Mouse (Mus musculus) left cerebral cortex, postnatal 14 days (tissue): ENCODE data around the gene Mapre1. TPM values are rescaled to one million over a fixed set of nuclear protein-coding genes. Genes with fewer than 3 reads are reported as not detected.
A peak's percentile ranks its signal among the peaks of the same experiment; 100 is the strongest.
"Not testable (repeated sequence)": the region's sequence is repeated elsewhere in the genome, so short reads cannot be mapped to it uniquely, and the experiment has no call there.

Experiments used
- DNase-seq, 2 experiments: peaks; one replicate each; pipeline ENCODE4 v3.0.0; 2021 to 2022; ENCODE audit warnings: low spot score in 2 of 2, mixed read lengths in 1 of 2
- intact Hi-C: fragments of 180-260 bp; cut with DNase I; formaldehyde crosslinking; loops from one replicate; pipeline ENCODE4 v1.15.1; 2025
- long read RNA-seq, 2 experiments: library from polyadenylated mRNA; stranded (forward); transcript quantifications; one replicate each; pipeline ENCODE4 v2.0.0; 2021
- total RNA-seq, 2 experiments: library from RNA; stranded (reverse); gene quantifications; 2 replicates each; pipeline ENCODE4 v1.2.3; 2021

Mapre1 gene
- 100 to 1,000 TPM; 137 to 151 TPM for total RNA-seq
- long read RNA-seq, experiment 1, full-length matches to known transcripts: 227 of 252 reads
- long read RNA-seq, experiment 1, partial matches to known transcripts: 10 of 252 reads
- long read RNA-seq, experiment 1, other reads (novel, unspliced or antisense): 15 of 252 reads
- long read RNA-seq, experiment 2, full-length matches to known transcripts: 170 of 198 reads
- long read RNA-seq, experiment 2, partial matches to known transcripts: 10 of 198 reads
- long read RNA-seq, experiment 2, other reads (novel, unspliced or antisense): 18 of 198 reads

DNA sequence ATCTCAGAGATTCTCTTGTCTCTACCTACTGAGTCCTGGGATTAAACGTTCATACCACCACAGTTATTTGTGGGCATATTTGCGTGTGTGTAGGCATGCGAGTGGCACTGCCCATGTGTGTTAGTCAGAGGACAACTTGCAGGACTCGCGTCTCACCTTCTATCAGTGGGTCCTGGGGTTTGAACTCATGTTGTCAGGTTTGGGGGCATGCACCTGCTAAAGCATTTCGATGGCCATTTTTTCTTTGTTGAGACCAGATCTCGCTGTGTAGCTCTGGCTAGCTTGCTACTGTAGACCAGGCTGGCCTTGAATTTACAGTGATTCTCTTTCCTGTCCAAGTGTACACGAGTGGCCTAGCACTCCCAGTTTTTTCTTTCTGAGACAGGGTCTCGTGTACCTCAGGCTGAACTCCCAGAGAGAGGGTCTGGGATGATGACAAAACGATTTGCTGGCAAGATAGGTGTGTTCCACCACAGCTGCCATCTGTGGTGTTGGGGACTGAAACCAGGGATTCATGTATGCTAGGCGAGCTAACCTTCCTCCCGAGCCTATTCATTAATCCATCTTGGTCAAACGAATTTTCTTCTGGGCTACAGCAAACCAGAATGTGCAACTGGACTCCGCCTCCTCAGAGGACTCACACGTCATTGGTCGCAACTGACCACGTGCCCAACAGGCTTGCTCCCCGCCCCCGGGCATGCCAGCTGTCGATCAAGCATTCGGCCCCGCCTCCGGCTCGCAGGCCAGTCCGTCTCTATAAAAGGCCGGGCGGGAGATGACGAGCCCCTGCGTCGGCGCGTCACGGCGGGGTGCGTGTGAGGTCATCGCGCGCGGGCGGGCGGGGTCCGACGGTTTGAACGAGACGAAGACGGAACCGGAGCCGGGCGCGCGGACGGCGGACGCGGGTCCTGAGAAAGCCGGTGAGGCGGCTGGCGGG, at the start of gene Mapre1:
Gene Mapre1, plus strand, starts transcription at position 775 of the 937 bp plus-strand sequence.
- intact Hi-C loops: no loop called here
- peak; percentile 100 for DNase-seq

DNA sequence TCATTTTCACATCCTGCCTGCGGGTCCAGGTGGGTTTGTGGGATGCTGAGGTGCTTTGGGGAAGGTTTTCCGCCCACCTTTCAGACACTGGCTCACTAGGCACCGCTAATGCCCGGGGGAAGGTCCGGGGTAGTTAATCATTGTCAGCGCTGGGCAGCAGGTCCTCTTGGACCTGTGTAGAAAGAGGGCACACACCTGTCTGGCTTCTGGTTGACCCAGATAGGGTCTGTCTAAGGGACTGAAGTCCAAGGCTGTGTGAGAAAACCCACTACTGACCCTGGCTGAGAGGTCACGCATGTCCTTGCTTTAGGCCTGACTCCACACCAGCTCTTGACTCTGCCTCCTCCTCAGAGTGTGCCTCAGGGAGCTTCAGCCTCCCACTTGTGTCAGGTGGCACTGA, 47.7 kb upstream of the Mapre1 start:
- intact Hi-C loops, DNase-seq: not testable (repeated sequence)

DNA sequence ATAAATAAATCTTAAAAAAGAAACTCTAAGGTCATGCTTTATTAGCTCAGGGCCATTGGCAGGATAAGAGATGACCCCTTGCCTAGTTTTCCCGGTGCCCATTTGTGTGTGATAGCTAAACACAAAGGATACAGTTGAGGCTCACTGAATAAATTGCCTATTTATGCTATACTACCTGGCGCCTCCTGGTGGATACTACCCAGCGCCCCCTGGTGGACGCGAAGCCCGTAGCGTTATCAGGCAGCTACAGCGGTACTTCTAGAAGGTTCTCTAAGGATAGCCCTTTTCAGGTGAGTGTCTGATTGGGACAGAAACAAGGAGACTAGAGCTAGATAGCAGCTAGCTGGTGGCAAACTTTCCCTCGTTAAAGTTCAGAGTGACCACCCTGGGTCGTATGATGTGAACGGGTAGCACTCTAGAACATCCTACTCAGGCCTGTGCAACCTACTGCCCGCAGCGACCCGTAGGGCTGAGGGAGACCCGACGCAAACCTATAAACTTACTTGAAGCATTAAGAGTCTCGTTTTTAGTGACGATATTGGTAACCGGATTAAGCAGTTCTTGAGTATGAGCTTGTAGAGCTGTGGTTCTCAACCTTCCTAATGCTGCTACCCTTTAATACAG, 46.5 kb upstream of the Mapre1 start:
- intact Hi-C loops: no loop called here
- DNase-seq: peak; percentile 17 to 23

DNA sequence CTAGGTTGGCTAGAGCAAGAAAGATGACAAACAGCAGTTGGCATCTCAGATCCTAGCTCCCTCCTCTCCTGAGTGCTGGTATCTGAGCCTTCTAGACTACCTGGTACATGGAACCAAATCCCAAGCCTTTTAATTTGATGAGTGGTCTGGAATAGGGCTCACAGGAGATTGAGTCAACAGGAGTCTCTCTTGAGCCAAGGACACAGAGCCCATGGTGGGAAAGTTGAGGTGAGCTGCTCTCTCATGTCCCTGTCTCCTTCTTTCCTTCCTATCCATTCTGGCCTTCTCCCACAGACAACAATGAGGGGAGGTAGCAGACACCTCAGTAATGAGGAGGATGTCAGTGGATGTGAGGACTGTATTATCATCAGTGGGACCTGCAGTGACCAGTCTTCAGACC, 44.7 kb upstream of the Mapre1 start, which contains the start of gene Dnmt3c:
Gene Dnmt3c, plus strand, starts transcription at position 301 of the 400 bp plus-strand sequence.
- DNase-seq: no peak
- intact Hi-C loops: no loop called here

DNA sequence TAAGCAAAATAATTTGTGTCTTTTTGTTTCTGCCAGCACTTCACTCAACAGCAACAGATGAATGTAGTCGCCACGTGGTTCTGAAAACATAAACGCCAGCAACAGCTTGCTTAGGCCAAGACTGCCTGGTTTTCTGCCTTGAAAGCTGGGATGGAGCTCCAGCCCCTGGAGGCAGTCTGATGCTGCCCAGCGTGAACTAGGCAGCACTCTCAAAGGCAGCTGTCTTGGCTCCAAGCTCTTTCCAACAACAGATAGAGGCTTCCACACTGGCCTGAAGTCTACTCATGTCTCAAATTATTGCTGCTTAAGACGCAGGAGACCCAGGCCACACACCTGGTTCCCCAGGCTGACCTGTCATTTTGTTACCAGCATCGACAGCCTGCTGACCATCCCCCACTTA, 37.7 kb upstream of the Mapre1 start:
- DNase-seq: no peak
- intact Hi-C loops: no loop called here

DNA sequence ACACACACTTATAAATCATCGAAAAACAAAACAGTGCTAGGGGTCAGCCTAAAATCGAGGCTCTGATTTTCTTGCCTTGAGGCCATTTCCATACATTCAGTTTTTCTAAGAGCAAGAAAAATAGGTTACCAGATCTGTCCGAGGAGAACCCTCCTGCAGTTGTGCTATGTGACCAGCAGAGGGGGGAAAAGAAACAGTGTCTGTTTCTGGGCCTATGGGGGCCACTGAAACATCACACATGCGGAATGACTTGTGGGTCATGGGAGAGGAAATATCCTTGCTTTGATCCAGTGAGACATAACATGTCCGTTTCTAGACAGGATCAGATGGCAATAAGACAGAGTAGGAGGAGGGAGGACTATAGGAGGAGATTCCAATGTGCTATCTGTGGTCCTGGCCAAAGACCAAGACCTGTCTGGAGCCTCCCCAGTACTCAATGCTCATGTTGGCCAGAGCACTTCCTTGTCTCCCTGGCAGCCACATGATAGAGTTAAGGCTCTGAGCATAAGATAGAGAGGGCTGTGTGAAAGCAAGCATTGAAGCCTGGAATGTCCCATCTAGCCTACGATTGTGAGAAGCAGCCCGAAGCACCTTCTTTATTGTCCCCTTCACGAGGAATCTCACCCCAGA, 30.3 kb upstream of the Mapre1 start:
- intact Hi-C loops: loop anchor here (5.0 kb wide), 1 partner anchor 81 kb away; no protein-coding TSS in a partner anchor
- peak in 1 of 2 experiments; percentile 14 for DNase-seq

DNA sequence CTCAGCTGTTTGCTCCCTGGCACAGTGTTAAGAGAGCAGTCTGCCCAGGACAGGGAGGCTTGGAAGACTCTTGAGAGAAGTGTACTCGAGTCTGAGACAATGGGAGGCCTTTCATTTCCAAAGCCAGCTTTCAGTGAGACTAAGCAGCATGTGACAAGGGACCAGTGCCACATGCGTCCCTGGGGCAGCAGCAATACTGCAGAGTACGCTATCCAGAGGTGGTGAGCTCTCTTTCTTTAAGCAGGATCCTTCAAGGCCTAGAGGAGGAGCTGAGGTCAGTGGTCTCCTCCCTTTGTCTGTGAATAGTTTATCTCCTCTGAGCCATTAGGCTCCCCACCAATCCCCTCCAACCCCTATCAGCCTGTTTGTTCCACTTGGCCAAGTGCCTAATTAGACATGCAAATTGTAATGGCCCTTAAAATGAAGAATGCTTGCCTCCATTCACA, 28.4 kb upstream of the Mapre1 start:
- peak; percentile 29 to 61 for DNase-seq
- intact Hi-C loops: loop anchor here (5.0 kb wide), 1 partner anchor 80 kb away; no protein-coding TSS in a partner anchor

DNA sequence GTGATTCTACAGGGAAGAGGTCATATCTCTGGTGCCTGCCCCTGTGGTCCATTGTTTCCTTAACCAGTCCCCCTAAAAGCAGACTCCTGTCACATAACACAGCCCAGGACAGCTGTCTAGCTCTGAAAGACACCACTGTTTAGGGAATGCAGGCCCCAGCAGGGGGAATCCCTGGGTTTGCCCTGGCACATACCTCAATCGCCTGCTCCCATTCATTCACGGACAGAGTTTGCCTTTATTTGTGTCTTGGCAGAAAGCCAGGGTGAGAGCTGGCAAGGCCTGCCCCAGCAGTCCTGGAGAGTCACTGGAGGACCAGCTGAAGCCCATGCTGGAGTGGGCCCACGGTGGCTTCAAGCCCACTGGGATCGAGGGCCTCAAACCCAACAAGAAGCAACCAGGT, 27.8 kb upstream of the Mapre1 start:
- DNase-seq: peak; percentile 60 to 72
- intact Hi-C loops: loop anchor here (5.0 kb wide), 1 partner anchor 79 kb away; no protein-coding TSS in a partner anchor

DNA sequence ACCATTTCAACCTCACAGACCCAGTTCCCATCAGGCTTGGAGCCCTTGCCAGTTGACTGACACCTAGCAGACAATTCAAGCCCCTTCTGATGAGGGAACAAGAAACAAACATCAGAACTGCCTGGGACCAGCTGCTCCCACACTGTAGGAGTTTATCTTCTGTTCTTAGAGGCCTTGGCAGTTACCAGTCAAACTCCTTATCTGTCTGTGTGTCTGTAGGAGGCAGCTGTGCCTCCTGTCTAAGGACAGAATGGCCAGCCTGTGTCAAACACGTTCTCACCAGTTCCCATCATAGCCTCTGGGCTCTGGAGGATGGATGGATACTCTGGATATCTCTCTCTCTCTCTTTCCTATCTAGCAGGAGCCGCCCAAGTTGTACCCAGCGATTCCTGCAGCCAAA, 23.2 kb upstream of the Mapre1 start:
- intact Hi-C loops, DNase-seq: not testable (repeated sequence)

DNA sequence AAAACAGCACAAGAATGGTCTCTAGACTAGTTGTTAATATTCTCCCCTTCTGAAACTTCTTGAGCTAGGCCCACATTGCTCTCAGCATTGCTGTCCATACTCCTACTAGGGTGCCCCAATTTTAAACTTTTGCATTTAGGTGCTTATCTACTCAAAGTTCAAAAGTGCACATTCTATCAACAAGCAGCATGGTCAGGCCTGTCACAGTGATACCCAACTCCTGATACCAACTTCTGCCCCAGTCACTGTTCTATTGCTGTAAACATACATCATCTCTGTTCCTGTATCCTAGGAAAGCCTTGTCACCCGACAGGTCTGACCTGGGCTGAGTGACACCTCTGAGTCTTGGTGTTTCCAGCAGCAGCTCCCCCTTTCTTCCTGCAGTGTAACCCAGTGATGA, 18.0 kb upstream of the Mapre1 start:
- DNase-seq: no peak
- intact Hi-C loops: no loop called here

DNA sequence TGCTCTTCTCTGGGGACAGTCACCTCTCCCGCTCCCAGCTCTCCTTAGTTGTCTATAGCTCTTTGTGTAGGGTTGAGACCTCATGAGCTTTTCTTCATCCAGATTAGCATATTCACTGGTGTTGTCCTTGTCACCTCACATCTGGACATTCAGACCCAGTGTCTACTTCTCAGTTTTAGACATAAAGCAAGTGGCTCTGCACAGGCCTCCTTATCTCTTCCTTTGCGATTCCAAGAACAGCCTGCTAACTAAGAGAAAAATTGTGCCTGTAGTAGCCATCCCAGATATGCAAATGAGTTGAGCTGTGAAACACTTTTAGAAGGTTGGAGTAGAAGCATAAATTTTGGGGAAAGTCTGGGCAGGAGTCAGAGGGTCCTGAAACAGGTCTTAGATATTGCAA, 16.6 kb upstream of the Mapre1 start:
- no peak for DNase-seq
- intact Hi-C loops: no loop called here

DNA sequence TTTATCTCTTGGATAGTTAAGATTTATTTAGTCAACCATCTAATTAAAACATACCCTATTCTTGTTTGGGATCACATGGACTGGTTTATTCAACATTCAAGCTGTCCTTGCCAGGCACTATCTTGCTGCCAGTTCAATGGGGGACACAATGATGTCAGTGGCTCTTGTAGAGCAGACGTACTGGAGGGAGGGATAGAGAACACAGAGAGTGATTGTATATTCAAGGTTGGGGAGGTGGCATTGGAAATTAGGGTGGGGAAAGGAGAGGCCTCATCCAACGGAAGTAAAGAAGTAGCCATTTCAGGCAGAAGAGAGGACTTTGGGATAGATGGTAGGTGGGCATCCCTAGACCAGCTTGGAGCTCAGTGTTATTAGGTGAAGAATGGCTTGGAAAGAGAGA, 16.2 kb upstream of the Mapre1 start:
- intact Hi-C loops: no loop called here
- no peak for DNase-seq

DNA sequence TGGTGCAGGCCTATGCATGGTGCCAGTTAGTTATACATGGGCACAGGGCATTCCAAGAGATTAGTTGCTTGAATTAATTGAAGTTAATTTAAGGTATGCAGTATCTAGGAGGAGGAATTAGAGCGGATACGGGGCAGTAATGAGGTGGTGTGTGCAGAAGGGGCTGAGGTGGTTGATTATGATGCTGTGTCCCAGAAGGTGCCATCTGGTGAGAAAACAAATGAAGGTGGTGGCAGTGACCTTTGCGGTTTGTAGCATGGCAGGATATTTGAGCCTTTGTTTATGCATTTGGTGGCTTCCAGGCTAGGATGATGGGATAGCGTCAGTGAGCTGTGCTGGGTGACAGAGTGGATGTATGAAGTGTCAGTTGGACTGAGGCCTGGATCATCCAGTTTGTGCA, 15.8 kb upstream of the Mapre1 start:
- intact Hi-C loops: no loop called here
- DNase-seq: no peak

DNA sequence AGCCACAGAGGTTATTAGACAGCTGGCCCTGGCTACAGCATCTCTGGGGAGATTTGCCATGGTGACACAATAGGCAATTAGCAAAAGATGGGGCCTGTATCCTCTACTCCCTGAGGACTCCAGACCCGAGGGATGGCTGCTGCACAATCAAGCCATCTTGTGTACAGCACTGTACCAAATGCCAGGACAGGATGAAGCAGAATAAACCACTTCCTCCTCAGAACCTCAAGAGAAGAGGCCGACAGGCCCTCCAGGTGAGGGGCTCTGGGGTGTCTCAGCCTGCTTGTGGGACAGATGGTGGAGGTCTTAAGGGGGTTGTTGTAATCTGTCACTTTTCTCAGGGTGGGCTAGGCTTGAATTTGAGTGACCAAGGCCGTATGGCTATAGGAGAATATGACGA, 7.0 kb upstream of the Mapre1 start:
- intact Hi-C loops: no loop called here
- no peak for DNase-seq

DNA sequence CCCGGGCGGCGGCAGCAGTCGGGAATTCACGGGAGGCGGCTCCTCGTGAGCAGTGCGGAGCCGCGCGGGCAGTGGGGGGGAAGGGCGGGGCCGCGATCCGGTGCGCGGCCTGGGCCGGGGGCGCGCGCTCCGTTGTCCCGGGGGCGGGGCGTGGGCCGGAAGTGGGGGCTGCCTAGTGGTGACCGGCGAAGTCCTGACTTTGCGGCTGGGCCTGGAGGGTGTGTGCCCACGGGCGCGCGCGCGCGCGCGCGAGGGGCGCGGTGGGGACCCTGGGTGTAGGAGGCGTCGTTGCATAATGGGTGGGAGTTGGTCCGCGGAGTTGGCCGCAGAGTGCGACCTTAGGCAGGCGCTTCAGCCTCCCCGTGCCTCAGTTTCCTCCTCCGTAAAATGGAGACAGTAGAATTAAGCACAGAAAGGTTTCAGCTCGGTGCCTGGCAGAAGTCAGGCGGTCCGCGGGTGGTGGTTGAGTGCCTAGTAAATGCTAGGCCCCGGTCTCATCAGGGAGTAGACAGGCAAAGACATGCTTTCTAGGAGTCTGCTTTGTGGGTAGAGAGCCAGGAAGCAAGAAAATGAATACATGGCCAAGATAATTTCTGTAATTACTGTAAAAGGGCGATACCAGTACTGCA, 477 bp downstream of the Mapre1 start:
- intact Hi-C loops: no loop called here
- DNase-seq: no peak

DNA sequence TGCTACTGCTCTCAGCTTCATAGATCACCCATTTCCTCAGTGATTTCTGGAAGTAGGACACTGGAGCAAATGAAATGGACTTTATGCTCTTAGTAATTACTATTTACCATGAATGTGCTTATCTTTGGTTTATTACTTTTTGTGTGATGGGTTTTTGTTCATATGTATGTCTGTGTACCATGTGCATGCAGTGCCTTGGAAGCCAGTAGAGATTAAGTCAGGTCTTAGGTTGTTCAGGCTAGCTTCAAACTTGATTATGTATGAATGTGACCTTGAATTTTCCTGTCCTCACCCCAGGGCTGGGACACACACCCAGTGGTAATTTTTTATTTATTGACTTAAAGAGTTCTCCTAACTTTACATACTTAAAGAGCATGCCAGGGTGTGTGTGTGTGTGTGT, 6.9 kb downstream of the Mapre1 start:
- intact Hi-C loops: no loop called here
- DNase-seq: no peak

DNA sequence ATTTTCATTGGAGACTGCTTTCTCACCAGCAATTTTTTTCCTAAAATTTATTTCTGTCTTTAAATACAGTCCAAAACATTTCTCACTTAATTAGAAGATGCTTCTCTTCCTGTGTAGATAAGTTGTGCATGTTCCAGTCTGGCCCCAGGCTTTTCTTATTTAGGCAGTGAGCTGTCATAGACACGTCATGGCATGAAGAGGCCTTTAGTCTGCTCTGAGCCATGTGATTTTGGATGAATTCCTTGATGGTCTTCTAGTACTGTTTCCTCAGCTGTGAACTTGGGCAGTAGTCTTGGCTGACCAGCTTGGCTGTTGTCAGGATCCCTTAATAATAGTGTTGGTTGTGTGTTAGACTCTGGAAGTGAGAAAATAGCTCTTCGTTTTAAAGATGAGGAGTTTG, 9.3 kb downstream of the Mapre1 start:
- intact Hi-C loops: no loop called here
- no peak for DNase-seq

DNA sequence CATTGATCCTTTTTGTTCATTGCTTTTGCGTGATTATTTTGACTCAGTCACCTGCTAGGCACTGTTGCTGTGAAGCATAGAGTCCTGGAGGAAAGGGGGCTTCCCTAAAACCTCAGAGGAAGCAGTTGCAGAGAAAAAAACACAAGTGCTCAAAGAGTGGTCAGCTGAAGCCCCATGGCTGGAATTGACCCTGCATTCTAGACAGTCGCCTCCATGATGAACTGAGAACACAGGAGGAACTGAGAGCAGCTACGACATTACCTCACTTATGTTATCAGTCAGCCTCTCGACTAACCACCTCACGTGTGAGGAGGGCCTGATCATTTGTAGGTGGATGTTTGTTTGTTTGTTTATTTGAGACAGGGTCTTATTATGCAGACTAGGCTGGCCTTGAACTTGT, 21.0 kb downstream of the Mapre1 start:
- intact Hi-C loops: no loop called here
- DNase-seq: no peak

DNA sequence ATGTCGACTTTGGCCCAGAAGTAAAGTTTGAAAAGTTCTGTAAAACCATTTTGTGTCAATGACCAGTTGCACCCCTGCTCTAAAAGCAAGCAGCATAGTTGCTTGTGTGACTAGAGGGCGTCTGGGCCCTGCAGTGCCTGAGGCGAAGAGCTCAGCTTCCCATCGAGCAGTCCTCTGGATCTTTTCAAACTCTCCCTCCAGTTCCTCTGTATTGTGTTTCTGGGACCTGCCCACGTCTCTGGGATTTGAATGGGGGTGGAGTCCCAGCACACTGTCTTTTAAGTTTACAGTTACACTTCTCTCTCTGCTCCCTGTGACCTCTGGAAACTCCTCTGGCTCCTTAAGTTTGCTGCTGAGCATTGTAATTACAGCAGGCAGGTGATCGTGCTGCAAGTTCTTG, 26.4 kb downstream of the Mapre1 start:
- intact Hi-C loops: no loop called here
- no peak for DNase-seq
